Mouse (Mus musculus): ENCODE results near the gene Uqcrh. TPM values are rescaled to one million over a fixed set of nuclear protein-coding genes. Genes with fewer than 3 reads are reported as not detected.

Gene Uqcrh
- total and polyA plus RNA-seq, 2 experiments from 2014 or later: 271 to 414 TPM

GRCm38 (mm10) chr4:116075631-116076368, 929 bp upstream of the Uqcrh start:
- TF ChIP-seq CTCF (IDR thresholded peaks at IDR 0.05; ENCODE audit: low read depth): no peak
- DNase-seq: peak; percentile 77
- peaks cover 12% of the 10 kb centered on the region for H3K36me3 ChIP-seq (ENCODE audit: insufficient read depth)
- H3K9me3 ChIP-seq (ENCODE audit: low read length): no peaks in the 10 kb centered on the region
- ATAC-seq: peak; percentile 65
- peak overlapping the region; percentile 94 for H3K27ac ChIP-seq (ENCODE audit: low read depth, low read length)
- H3K4me2 ChIP-seq (ENCODE audit: low read depth): peak overlapping the region; percentile 85
- WGBS: 2% methylated on average over 74 of the region's 77 CpGs
- peaks cover 23% of the 10 kb centered on the region; the same call in 1 of the 2 replicates for H3K4me1 ChIP-seq (ENCODE audit: insufficient read depth)
- no peaks in the 10 kb centered on the region for H3K27me3 ChIP-seq (ENCODE audit: insufficient read depth, low read length)
- peak overlapping the region; percentile 85 for H3K9ac ChIP-seq
- H3K4me3 ChIP-seq (ENCODE audit: low read depth, low read length): peak overlapping the region; percentile 82

GRCm38 (mm10) chr4:116074145-116074675, 661 bp downstream of the Uqcrh start:
- Histone ChIP-seq H3K4me2 (ENCODE audit: low read depth) (peak overlapping the region; percentile 85), H3K27me3 (ENCODE audit: insufficient read depth, low read length) (no peaks in the 10 kb centered on the region), H3K36me3 (ENCODE audit: insufficient read depth) (peaks cover 12% of the 10 kb centered on the region), H3K9ac (peak overlapping the region; percentile 85), H3K4me1 (ENCODE audit: insufficient read depth) (peaks cover 23% of the 10 kb centered on the region; the same call in 1 of the 2 replicates), H3K27ac (ENCODE audit: low read depth, low read length) (peak overlapping the region; percentile 94; the same call in 1 of the 2 replicates), H3K9me3 (ENCODE audit: low read length) (no peaks in the 10 kb centered on the region), H3K4me3 (ENCODE audit: low read depth, low read length) (peak overlapping the region; percentile 82)
- TF ChIP-seq CTCF (IDR thresholded peaks at IDR 0.05; ENCODE audit: low read depth): peak; percentile 64
- ATAC-seq (no peak), DNase-seq (peak; percentile 43)
- 2% methylated on average over 8 of the region's 8 CpGs for WGBS

- Histone ChIP-seq H3K36me3 (ENCODE audit: insufficient read depth) (peaks cover 20% of the 10 kb centered on the region), H3K9ac (no peak overlapping the region), H3K27me3 (ENCODE audit: insufficient read depth, low read length) (no peaks in the 10 kb centered on the region), H3K4me1 (ENCODE audit: insufficient read depth) (peaks cover 23% of the 10 kb centered on the region; the same call in 1 of the 2 replicates), H3K4me2 (ENCODE audit: low read depth) (peak overlapping the region; percentile 19; the same call in 1 of the 2 replicates), H3K9me3 (ENCODE audit: low read length) (no peaks in the 10 kb centered on the region), H3K27ac (ENCODE audit: low read depth, low read length) (no peak overlapping the region), H3K4me3 (ENCODE audit: low read depth, low read length) (no peak overlapping the region)
- peak; percentile 41 for TF ChIP-seq CTCF (IDR thresholded peaks at IDR 0.05; ENCODE audit: low read depth)
- DNase-seq (no peak), ATAC-seq (no peak)
- 50% methylated on average over 4 of the region's 4 CpGs for WGBS
Observed at GRCm38 (mm10) chr4:116073146-116073545, 1.7 kb downstream of the Uqcrh start.

DNA sequence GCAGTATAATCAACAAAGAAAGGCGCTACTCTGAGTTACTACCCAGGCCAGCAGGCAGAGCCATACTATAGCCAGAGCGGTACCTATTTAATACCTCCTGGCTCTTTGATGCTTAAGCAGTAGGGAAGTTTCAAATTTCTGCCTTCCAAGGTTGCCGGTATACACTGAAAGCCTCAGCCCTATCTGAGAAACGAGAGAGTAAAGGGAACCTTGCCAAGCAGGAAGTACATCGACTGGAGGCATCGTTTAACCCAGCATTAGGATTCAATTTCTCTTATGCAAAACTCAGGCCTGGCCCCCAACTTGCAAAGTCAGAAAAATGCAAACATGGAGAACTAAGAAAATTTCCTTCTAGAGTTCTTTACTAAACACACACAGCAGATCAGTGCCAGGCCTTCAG, 4.8 kb downstream of the Uqcrh start:
- 83% methylated on average over 6 of the region's 6 CpGs for WGBS
- H3K27me3 ChIP-seq (ENCODE audit: insufficient read depth, low read length): no peaks in the 10 kb centered on the region
- TF ChIP-seq CTCF (IDR thresholded peaks at IDR 0.05; ENCODE audit: low read depth): no peak
- H3K4me2 ChIP-seq (ENCODE audit: low read depth): no peak overlapping the region
- H3K36me3 ChIP-seq (ENCODE audit: insufficient read depth): peaks cover 38% of the 10 kb centered on the region
- peaks cover 8% of the 10 kb centered on the region; the same call in 1 of the 2 replicates for H3K4me1 ChIP-seq (ENCODE audit: insufficient read depth)
- ATAC-seq (no peak), DNase-seq (no peak)
- no peak overlapping the region for H3K9ac ChIP-seq
- no peak overlapping the region for H3K4me3 ChIP-seq (ENCODE audit: low read depth, low read length)
- no peak overlapping the region for H3K27ac ChIP-seq (ENCODE audit: low read depth, low read length)
- no peaks in the 10 kb centered on the region for H3K9me3 ChIP-seq (ENCODE audit: low read length)

- Histone ChIP-seq H3K27ac (ENCODE audit: low read depth, low read length) (no peak overlapping the region), H3K27me3 (ENCODE audit: insufficient read depth, low read length) (no peaks in the 10 kb centered on the region), H3K36me3 (ENCODE audit: insufficient read depth) (peaks cover 23% of the 10 kb centered on the region), H3K9me3 (ENCODE audit: low read length) (no peaks in the 10 kb centered on the region), H3K4me3 (ENCODE audit: low read depth, low read length) (no peak overlapping the region), H3K4me1 (ENCODE audit: insufficient read depth) (no peaks in the 10 kb centered on the region), H3K9ac (no peak overlapping the region), H3K4me2 (ENCODE audit: low read depth) (no peak overlapping the region)
- no peak for TF ChIP-seq CTCF (IDR thresholded peaks at IDR 0.05; ENCODE audit: low read depth)
- DNase-seq (no peak), ATAC-seq (no peak)
- WGBS: 47% methylated on average over 1 of the region's 1 CpGs
Observed at GRCm38 (mm10) chr4:116063855-116064254, 11.0 kb downstream of the Uqcrh start.

DNA sequence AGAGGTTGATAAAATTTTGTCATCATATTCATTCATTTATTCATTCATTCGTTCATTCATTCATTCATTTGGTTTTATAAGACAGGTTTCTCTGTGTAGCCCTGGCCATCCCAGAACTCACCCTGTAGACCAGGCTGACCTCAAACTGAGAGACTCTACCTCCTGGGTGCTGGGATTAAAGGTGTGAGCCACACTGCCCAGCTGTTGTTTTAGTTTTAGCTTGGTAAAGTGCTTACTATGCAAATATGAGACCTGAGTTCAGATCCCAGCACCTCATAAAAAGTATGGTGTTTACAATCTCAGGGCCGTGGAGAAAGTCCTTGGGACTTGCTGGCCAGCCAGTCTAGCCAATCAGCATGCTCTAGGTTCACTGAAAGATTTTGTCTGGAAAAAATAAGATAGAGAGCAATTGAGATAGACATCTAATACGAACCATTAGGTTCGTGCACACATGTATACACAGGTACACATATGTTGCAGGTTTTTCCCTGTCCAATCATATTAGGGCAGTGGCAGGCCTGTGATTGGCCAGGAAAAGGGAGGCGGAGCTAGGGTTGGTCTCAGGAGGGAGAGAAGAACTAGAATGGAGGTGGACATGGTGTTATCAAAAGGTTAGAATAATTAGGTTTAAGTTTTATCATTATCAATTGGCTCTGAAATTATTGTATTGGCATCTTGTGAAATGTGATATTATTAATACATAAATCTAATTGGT, 15.7 kb downstream of the Uqcrh start:
- Histone ChIP-seq H3K27me3 (ENCODE audit: insufficient read depth, low read length) (no peaks in the 10 kb centered on the region), H3K27ac (ENCODE audit: low read depth, low read length) (no peak overlapping the region), H3K4me3 (ENCODE audit: low read depth, low read length) (no peak overlapping the region), H3K9me3 (ENCODE audit: low read length) (no peaks in the 10 kb centered on the region), H3K4me2 (ENCODE audit: low read depth) (no peak overlapping the region), H3K9ac (no peak overlapping the region), H3K4me1 (ENCODE audit: insufficient read depth) (no peaks in the 10 kb centered on the region), H3K36me3 (ENCODE audit: insufficient read depth) (no peaks in the 10 kb centered on the region)
- ATAC-seq (no peak), DNase-seq (no peak)
- 77% methylated on average over 5 of the region's 5 CpGs for WGBS
- no peak for TF ChIP-seq CTCF (IDR thresholded peaks at IDR 0.05; ENCODE audit: low read depth)

DNA sequence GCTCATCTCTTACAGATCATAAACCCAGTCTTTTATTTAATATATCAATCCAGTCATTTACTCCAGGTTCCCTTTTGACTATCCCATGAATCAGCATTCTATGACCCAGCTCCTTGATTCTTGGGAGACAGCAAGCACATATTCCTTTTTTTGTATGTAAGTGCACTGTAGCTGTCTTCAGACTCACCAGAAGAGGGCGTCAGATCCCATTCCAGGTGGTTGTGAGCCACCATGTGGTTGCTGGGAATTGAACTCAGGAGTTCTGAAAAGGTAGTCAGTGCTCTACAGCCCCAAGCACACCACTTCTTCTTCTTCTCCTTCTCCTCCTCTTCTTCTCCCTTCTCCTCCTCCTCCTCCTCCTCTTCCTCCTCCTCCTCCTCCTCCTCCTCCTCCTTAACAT, 17.3 kb downstream of the Uqcrh start:
- DNase-seq (no peak), ATAC-seq (no peak)
- no peak overlapping the region for H3K9ac ChIP-seq
- no peak overlapping the region for H3K27ac ChIP-seq (ENCODE audit: low read depth, low read length)
- H3K27me3 ChIP-seq (ENCODE audit: insufficient read depth, low read length): no peaks in the 10 kb centered on the region
- 3% methylated on average over 1 of the region's 1 CpGs for WGBS
- H3K9me3 ChIP-seq (ENCODE audit: low read length): no peaks in the 10 kb centered on the region
- H3K4me3 ChIP-seq (ENCODE audit: low read depth, low read length): no peak overlapping the region
- no peak for TF ChIP-seq CTCF (IDR thresholded peaks at IDR 0.05; ENCODE audit: low read depth)
- H3K36me3 ChIP-seq (ENCODE audit: insufficient read depth): no peaks in the 10 kb centered on the region
- no peak overlapping the region for H3K4me2 ChIP-seq (ENCODE audit: low read depth)
- H3K4me1 ChIP-seq (ENCODE audit: insufficient read depth): peaks cover 3% of the 10 kb centered on the region; the same call in 1 of the 2 replicates
